Mouse (Mus musculus): ENCODE measurements at regions not wholly inside any gene's neighbourhood (a gene's known extent, or its start where the extent isn't known, plus 50 kb on each side); places are given as distances from the start of the nearest gene placed in this dataset.
A peak's percentile ranks its signal among the peaks of the same experiment; 100 is the strongest.

GRCm38 (mm10) chr9:50067729-50068225, 269.1 kb upstream of the Ncam1 start:
- 70% methylated on average over 3 of the region's 3 CpGs for WGBS
- Histone ChIP-seq H3K9me3 (no peaks in the 10 kb centered on the region), H3K27me3 (no peaks in the 10 kb centered on the region), H3K9ac (no peak overlapping the region), H3K4me2 (no peak overlapping the region), H3K36me3 (no peaks in the 10 kb centered on the region), H3K27ac (no peak overlapping the region), H3K4me1 (no peaks in the 10 kb centered on the region), H3K4me3 (no peak overlapping the region)
- no peak for ATAC-seq (ENCODE audit: insufficient number of reproducible peaks, low FRiP score, low TSS enrichment, low read depth)

- ATAC-seq (ENCODE audit: insufficient number of reproducible peaks, low FRiP score, low TSS enrichment, low read depth) = no peak
- Histone ChIP-seq H3K4me2 (no peak overlapping the region), H3K4me1 (no peaks in the 10 kb centered on the region), H3K27ac (no peak overlapping the region), H3K27me3 (no peaks in the 10 kb centered on the region), H3K9me3 (no peaks in the 10 kb centered on the region), H3K4me3 (no peak overlapping the region), H3K9ac (no peak overlapping the region), H3K36me3 (no peaks in the 10 kb centered on the region)
- WGBS = 71% methylated on average over 10 of the region's 10 CpGs
Observed at GRCm38 (mm10) chr9:50064505-50065229, 265.9 kb upstream of the Ncam1 start.

GRCm38 (mm10) chr9:50038231-50038630, 239.5 kb upstream of the Ncam1 start:
- no peaks in the 10 kb centered on the region for H3K36me3 ChIP-seq
- no peaks in the 10 kb centered on the region for H3K27me3 ChIP-seq
- H3K4me3 ChIP-seq = no peak overlapping the region
- H3K9ac ChIP-seq = no peak overlapping the region
- ATAC-seq (ENCODE audit: insufficient number of reproducible peaks, low FRiP score, low TSS enrichment, low read depth) = no peak; the same call in 1 of the 2 replicates
- H3K27ac ChIP-seq = no peak overlapping the region
- peaks cover 5% of the 10 kb centered on the region; the same call in 1 of the 2 replicates for H3K4me1 ChIP-seq
- H3K9me3 ChIP-seq = no peaks in the 10 kb centered on the region
- no peak overlapping the region for H3K4me2 ChIP-seq
- WGBS = 33% methylated on average over 11 of the region's 11 CpGs

- no peaks in the 10 kb centered on the region for H3K36me3 ChIP-seq
- no peak overlapping the region for H3K4me3 ChIP-seq
- 63% methylated on average over 9 of the region's 9 CpGs for WGBS
- no peaks in the 10 kb centered on the region for H3K9me3 ChIP-seq
- H3K27me3 ChIP-seq = no peaks in the 10 kb centered on the region
- H3K27ac ChIP-seq = no peak overlapping the region
- H3K4me1 ChIP-seq = no peaks in the 10 kb centered on the region
- no peak overlapping the region for H3K4me2 ChIP-seq
- ATAC-seq (ENCODE audit: insufficient number of reproducible peaks, low FRiP score, low TSS enrichment, low read depth) = no peak
- H3K9ac ChIP-seq = no peak overlapping the region
Observed at GRCm38 (mm10) chr9:50032322-50033158, 233.8 kb upstream of the Ncam1 start.

GRCm38 (mm10) chr9:50031318-50031717, 232.6 kb upstream of the Ncam1 start:
- no peak for ATAC-seq (ENCODE audit: insufficient number of reproducible peaks, low FRiP score, low TSS enrichment, low read depth)
- 37% methylated on average over 2 of the region's 2 CpGs for WGBS
- H3K36me3 ChIP-seq = no peaks in the 10 kb centered on the region

GRCm38 (mm10) chr9:50029030-50029429, 230.3 kb upstream of the Ncam1 start:
- Histone ChIP-seq H3K4me2 (no peak overlapping the region), H3K27ac (no peak overlapping the region), H3K36me3 (no peaks in the 10 kb centered on the region), H3K27me3 (no peaks in the 10 kb centered on the region), H3K9ac (no peak overlapping the region), H3K9me3 (no peaks in the 10 kb centered on the region), H3K4me1 (no peaks in the 10 kb centered on the region), H3K4me3 (no peak overlapping the region)
- no peak for ATAC-seq (ENCODE audit: insufficient number of reproducible peaks, low FRiP score, low TSS enrichment, low read depth)
- WGBS = 43% methylated on average over 3 of the region's 3 CpGs

More at GRCm38 (mm10) chr9:50031318-50031717, 232.6 kb upstream of the Ncam1 start:
- no peak overlapping the region for H3K27ac ChIP-seq
- H3K4me2 ChIP-seq = no peak overlapping the region
- H3K4me3 ChIP-seq = no peak overlapping the region
- H3K9ac ChIP-seq = no peak overlapping the region
- no peaks in the 10 kb centered on the region for H3K27me3 ChIP-seq
- no peaks in the 10 kb centered on the region for H3K9me3 ChIP-seq
- H3K4me1 ChIP-seq = no peaks in the 10 kb centered on the region

- no peak for ATAC-seq (ENCODE audit: insufficient number of reproducible peaks, low FRiP score, low TSS enrichment, low read depth)
- WGBS = 80% methylated on average over 2 of the region's 2 CpGs
- Histone ChIP-seq H3K4me3 (no peak overlapping the region), H3K36me3 (no peaks in the 10 kb centered on the region), H3K27me3 (no peaks in the 10 kb centered on the region), H3K27ac (no peak overlapping the region), H3K9ac (no peak overlapping the region), H3K9me3 (no peaks in the 10 kb centered on the region), H3K4me1 (no peaks in the 10 kb centered on the region), H3K4me2 (no peak overlapping the region)
Observed at GRCm38 (mm10) chr9:50028573-50028972, 229.8 kb upstream of the Ncam1 start.

GRCm38 (mm10) chr9:50024820-50025219, 226.1 kb upstream of the Ncam1 start:
- no peaks in the 10 kb centered on the region for H3K4me1 ChIP-seq
- H3K9me3 ChIP-seq = no peaks in the 10 kb centered on the region
- no peak overlapping the region for H3K4me2 ChIP-seq
- WGBS = 70% methylated on average over 6 of the region's 6 CpGs
- H3K27ac ChIP-seq = no peak overlapping the region
- H3K27me3 ChIP-seq = no peaks in the 10 kb centered on the region
- H3K36me3 ChIP-seq = no peaks in the 10 kb centered on the region
- H3K4me3 ChIP-seq = no peak overlapping the region
- no peak overlapping the region for H3K9ac ChIP-seq
- no peak for ATAC-seq (ENCODE audit: insufficient number of reproducible peaks, low FRiP score, low TSS enrichment, low read depth)

GRCm38 (mm10) chr9:50013602-50014001, 214.9 kb upstream of the Ncam1 start:
- Histone ChIP-seq H3K27ac (no peak overlapping the region), H3K9ac (no peak overlapping the region), H3K27me3 (no peaks in the 10 kb centered on the region), H3K4me1 (no peaks in the 10 kb centered on the region), H3K4me3 (no peak overlapping the region), H3K36me3 (no peaks in the 10 kb centered on the region), H3K9me3 (no peaks in the 10 kb centered on the region), H3K4me2 (no peak overlapping the region)
- ATAC-seq (ENCODE audit: insufficient number of reproducible peaks, low FRiP score, low TSS enrichment, low read depth) = no peak
- 81% methylated on average over 4 of the region's 4 CpGs for WGBS

- WGBS = 50% methylated on average over 8 of the region's 8 CpGs
Observed at GRCm38 (mm10) chr9:50005757-50006576, 207.2 kb upstream of the Ncam1 start.

GRCm38 (mm10) chr9:50002695-50003094, 204.0 kb upstream of the Ncam1 start:
- ATAC-seq (ENCODE audit: insufficient number of reproducible peaks, low FRiP score, low TSS enrichment, low read depth) = no peak

More at GRCm38 (mm10) chr9:50005757-50006576, 207.2 kb upstream of the Ncam1 start:
- no peaks in the 10 kb centered on the region for H3K9me3 ChIP-seq
- H3K27ac ChIP-seq = peak overlapping the region; percentile 63
- no peak overlapping the region for H3K4me3 ChIP-seq
- H3K36me3 ChIP-seq = no peaks in the 10 kb centered on the region
- H3K4me1 ChIP-seq = peaks cover 14% of the 10 kb centered on the region
- no peak overlapping the region for H3K9ac ChIP-seq
- no peak overlapping the region for H3K4me2 ChIP-seq
- no peaks in the 10 kb centered on the region for H3K27me3 ChIP-seq
- peak; percentile 79; the same call in 1 of the 2 replicates for ATAC-seq (ENCODE audit: insufficient number of reproducible peaks, low FRiP score, low TSS enrichment, low read depth)

More at GRCm38 (mm10) chr9:50002695-50003094, 204.0 kb upstream of the Ncam1 start:
- Histone ChIP-seq H3K27me3 (no peaks in the 10 kb centered on the region), H3K4me3 (no peak overlapping the region), H3K4me1 (peaks cover 25% of the 10 kb centered on the region), H3K27ac (no peak overlapping the region), H3K4me2 (no peak overlapping the region), H3K9ac (no peak overlapping the region), H3K9me3 (no peaks in the 10 kb centered on the region), H3K36me3 (no peaks in the 10 kb centered on the region)
- WGBS = 87% methylated on average over 6 of the region's 6 CpGs
